Mouse (Mus musculus) kidney, embryonic 14.5 days (tissue): ENCODE data around the gene Polr2e. TPM values are rescaled to one million over a fixed set of nuclear protein-coding genes. Genes with fewer than 3 reads are reported as not detected.

ENCODE experiments used
- ATAC-seq: fragments of 200-750 bp; cut with Nextera tagmentation; 2 replicates; pipeline ENCODE4 v1.8.0; 2017; ENCODE audit warnings: moderate number of reproducible peaks, mild to moderate bottlenecking, moderate TSS enrichment, moderate library complexity; ENCODE audit not compliant: low FRiP score, low TSS enrichment
- H3K27ac ChIP-seq: fragments of 300-500 bp; sonication (generic); 2 replicates; pipeline ENCODE4 v1.5.1; 2014; ENCODE audit warnings: low read depth, mild to moderate bottlenecking, low read length, moderate library complexity, mixed read lengths
- H3K27me3 ChIP-seq: fragments of 300-500 bp; sonication (generic); 2 replicates; pipeline ENCODE4 v1.6.1; 2014; ENCODE audit warnings: mild to moderate bottlenecking, low read length; ENCODE audit not compliant: control insufficient read depth, insufficient read depth
- H3K36me3 ChIP-seq: fragments of 300-500 bp; sonication (generic); 2 replicates; pipeline ENCODE4 v1.6.1; 2014; ENCODE audit warnings: low read length, mixed read lengths; ENCODE audit not compliant: control insufficient read depth, insufficient read depth
- H3K4me1 ChIP-seq: fragments of 300-500 bp; sonication (generic); 2 replicates; pipeline ENCODE4 v1.6.1; 2014; ENCODE audit warnings: low read length, mixed read lengths; ENCODE audit not compliant: control insufficient read depth, insufficient read depth
- H3K4me2 ChIP-seq: fragments of 300-500 bp; sonication (generic); replicated peaks from 2 replicates; pipeline ENCODE4 v1.6.1; 2014; ENCODE audit warnings: low read depth, mild to moderate bottlenecking, low read length
- H3K4me3 ChIP-seq: fragments of 300-500 bp; sonication (generic); 2 replicates; pipeline ENCODE4 v1.5.1; 2014; ENCODE audit warnings: mild to moderate bottlenecking, low read length
- H3K9ac ChIP-seq: fragments of 300-500 bp; sonication (generic); 2 replicates; pipeline ENCODE4 v1.6.1; 2014; ENCODE audit warnings: low read depth, mild to moderate bottlenecking, low read length, moderate library complexity
- H3K9me3 ChIP-seq: fragments of 300-500 bp; sonication (generic); 2 replicates; pipeline ENCODE4 v1.6.1; 2016; ENCODE audit warnings: low read length; ENCODE audit not compliant: control insufficient read depth
- WGBS: fragments of 180-500 bp; shearing (Covaris S2); extraction: QIAGEN DNeasy Blood & Tissue Kit; methylation state at CpG from one replicate; pipeline ENCODE4 v1.1.7; 2014; 5-methylcytosine and 5-hydroxymethylcytosine counted together
- polyA plus RNA-seq: library from polyadenylated mRNA; unstranded; fragments of >200 nt; fragmentation: Nextera tagmentation; extraction: Ambion mirVana; gene quantifications from 2 replicates; pipeline ENCODE4 v1.2.1, GENCODE M21; 2014

Polr2e gene
- polyA plus RNA-seq, 1 experiment from 2014 or later, result 276 TPM

DNA sequence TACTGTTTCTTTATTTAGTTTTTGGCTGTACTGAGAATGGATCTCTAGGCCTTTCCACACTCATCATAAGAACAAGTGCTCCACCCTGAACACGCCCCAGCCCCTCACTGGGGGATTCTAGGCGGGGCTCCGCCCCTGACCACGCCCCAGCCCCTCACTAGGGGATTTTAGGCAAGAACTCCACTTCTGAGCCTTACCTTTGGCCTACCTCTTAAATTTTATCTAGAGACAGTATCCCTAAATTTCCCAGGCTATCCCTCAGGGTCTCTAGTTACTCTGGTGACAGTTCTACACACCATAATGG is 14.6 kb downstream of the Polr2e start:
- Histone ChIP-seq H3K9ac (no peak overlapping the region), H3K4me1 (peaks cover 3% of the 10 kb centered on the region; the same call in 1 of the 2 replicates), H3K4me3 (no peak overlapping the region), H3K27ac (no peak overlapping the region), H3K9me3 (no peaks in the 10 kb centered on the region), H3K27me3 (no peaks in the 10 kb centered on the region), H3K4me2 (no peak overlapping the region), H3K36me3 (peaks cover 3% of the 10 kb centered on the region; the same call in 1 of the 2 replicates)
- WGBS, result 71% methylated on average over 4 of the region's 4 CpGs
- ATAC-seq, result no peak

DNA sequence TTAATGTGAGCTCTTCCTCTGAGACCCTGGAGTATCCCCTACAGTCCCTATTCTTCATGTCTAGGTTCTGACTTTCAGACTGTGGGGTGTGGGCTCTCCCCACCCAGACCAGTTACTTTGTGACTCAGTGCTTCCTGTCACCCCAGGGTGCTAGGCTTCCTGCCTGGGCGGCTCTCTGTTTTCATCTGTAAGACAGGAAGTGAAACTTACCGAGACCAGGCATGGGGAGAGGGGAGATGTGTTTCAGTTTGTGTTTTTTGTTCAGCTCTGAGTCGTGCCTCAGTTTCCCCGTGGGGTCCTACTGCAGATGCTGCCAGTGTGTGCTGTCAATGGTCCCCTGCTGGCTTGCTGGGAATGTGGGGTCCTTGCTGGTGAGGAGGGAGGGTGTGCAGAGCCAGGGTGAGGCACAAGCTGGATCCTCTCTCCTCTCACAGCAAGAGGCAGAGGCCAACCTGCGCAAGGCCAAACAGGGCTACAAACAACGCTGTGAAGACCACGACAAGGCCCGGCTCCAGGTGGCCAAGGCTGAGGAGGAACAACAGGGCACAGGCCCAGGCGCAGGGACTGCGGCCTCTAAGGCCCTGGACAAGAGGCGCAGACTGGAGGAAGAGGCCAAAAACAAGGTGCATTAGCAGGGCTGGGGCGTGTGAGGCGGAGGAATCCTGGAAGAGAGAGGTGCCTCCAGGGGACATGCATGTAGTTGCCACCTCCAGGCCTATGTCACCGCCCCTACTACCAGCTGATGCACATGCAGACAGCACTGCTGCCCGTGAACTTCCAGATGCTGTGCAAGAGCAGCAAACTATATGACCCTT is 15.2 kb downstream of the Polr2e start:
- Histone ChIP-seq H3K27me3 (no peaks in the 10 kb centered on the region), H3K27ac (no peak overlapping the region), H3K4me3 (no peak overlapping the region), H3K36me3 (peaks cover 3% of the 10 kb centered on the region; the same call in 1 of the 2 replicates), H3K4me1 (peaks cover 8% of the 10 kb centered on the region), H3K9ac (no peak overlapping the region), H3K4me2 (no peak overlapping the region), H3K9me3 (no peaks in the 10 kb centered on the region)
- 79% methylated on average over 15 of the region's 15 CpGs for WGBS
- ATAC-seq, result no peak

DNA sequence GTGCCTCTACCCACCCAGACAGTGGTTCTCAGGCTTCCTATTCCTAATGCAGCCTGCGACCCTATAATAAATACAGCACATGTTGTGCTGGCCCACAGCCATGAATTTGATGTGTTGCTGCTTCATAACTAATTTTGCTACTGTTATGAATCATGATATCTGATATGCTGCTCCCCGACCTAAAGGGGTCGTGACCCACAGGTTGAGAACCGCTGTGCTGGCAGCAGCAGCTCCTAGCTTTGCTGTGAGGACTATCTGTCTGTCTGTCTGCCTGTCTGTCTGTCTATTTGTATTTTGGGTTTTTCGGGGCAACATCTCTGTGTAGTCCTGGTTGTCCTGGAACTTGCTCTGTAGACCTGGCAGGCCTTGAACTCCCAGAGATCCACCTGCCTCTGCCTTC is 15.8 kb downstream of the Polr2e start:
- peaks cover 3% of the 10 kb centered on the region; the same call in 1 of the 2 replicates for H3K36me3 ChIP-seq
- H3K9me3 ChIP-seq, result no peaks in the 10 kb centered on the region
- no peak overlapping the region for H3K27ac ChIP-seq
- no peaks in the 10 kb centered on the region for H3K27me3 ChIP-seq
- H3K4me3 ChIP-seq, result no peak overlapping the region
- peaks cover 15% of the 10 kb centered on the region for H3K4me1 ChIP-seq
- 86% methylated on average over 5 of the region's 5 CpGs for WGBS
- H3K4me2 ChIP-seq, result no peak overlapping the region
- no peak overlapping the region for H3K9ac ChIP-seq
- ATAC-seq, result no peak

DNA sequence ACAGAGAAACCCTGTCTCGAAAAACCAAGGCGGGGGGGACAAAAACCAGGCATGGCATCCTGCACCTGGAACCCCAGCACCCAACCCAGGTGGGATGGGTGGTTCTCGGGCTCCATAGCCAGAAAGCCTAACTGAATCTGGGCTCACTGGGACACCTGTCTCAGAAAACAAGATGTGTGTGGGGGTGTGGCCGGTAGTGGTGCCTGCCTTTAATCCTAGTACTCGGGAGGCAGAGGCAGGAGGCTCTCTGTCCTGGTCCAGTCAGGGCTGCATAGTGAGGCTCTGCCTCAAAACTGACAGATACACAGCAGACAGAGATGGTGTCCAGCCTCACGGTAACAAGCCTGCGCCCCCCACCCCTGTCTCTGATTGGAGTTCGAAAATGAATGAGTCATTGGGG is 16.8 kb downstream of the Polr2e start:
- Histone ChIP-seq H3K9ac (no peak overlapping the region), H3K4me2 (no peak overlapping the region), H3K36me3 (peaks cover 3% of the 10 kb centered on the region; the same call in 1 of the 2 replicates), H3K4me3 (no peak overlapping the region), H3K9me3 (no peaks in the 10 kb centered on the region), H3K27ac (no peak overlapping the region), H3K27me3 (no peaks in the 10 kb centered on the region), H3K4me1 (peaks cover 18% of the 10 kb centered on the region)
- no peak for ATAC-seq
- WGBS, result 93% methylated on average over 8 of the region's 8 CpGs

DNA sequence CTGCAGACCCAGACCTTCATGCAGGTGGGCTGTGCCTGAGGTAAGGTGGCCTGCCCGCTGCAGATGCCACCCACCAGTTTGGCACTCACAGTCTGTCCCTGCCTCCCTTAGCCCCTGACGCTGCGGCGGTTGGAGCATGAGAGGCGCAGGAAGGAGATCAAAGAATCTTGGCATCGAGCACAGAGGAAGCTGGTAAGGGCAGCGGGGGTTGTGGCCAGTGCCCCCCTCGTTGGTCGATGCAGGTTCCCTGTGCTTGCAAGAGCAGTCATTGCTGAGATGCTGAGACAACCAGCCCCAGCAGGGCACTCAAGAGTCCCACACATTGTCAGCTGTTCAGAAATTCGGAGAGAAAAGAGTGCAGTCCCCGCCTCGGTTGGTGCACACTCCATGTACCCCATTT is 17.4 kb downstream of the Polr2e start:
- H3K36me3 ChIP-seq, result peaks cover 3% of the 10 kb centered on the region; the same call in 1 of the 2 replicates
- no peak overlapping the region for H3K4me3 ChIP-seq
- ATAC-seq, result no peak
- 90% methylated on average over 12 of the region's 12 CpGs for WGBS
- H3K9me3 ChIP-seq, result no peaks in the 10 kb centered on the region
- H3K27ac ChIP-seq, result no peak overlapping the region
- no peak overlapping the region for H3K9ac ChIP-seq
- H3K4me2 ChIP-seq, result no peak overlapping the region
- peaks cover 18% of the 10 kb centered on the region for H3K4me1 ChIP-seq
- no peaks in the 10 kb centered on the region for H3K27me3 ChIP-seq

DNA sequence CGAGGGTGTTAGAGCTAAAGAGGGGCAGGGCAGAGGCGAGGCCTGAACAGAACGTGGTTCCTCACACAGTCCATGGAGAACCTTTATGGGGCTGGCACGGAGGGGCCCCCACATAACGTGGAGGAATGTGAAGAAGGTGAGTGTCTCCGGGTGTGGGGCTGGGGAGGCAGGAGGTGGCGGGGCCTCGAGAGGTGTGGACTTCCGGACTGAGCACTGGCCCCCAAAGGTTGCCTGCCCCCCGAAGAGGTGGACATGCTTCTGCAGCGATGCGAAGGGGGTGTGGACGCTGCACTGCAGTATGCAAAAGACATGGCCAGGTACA is 18.3 kb downstream of the Polr2e start:
- H3K9ac ChIP-seq, result no peak overlapping the region
- no peak for ATAC-seq
- WGBS, result 90% methylated on average over 13 of the region's 13 CpGs
- no peak overlapping the region for H3K27ac ChIP-seq
- H3K4me2 ChIP-seq, result no peak overlapping the region
- H3K27me3 ChIP-seq, result no peaks in the 10 kb centered on the region
- peaks cover 18% of the 10 kb centered on the region for H3K4me1 ChIP-seq
- H3K4me3 ChIP-seq, result no peak overlapping the region
- no peaks in the 10 kb centered on the region for H3K9me3 ChIP-seq
- H3K36me3 ChIP-seq, result 0 out of 2 replicates have a peak, but pooled peaks cover 1% of the 10 kb centered on the region

DNA sequence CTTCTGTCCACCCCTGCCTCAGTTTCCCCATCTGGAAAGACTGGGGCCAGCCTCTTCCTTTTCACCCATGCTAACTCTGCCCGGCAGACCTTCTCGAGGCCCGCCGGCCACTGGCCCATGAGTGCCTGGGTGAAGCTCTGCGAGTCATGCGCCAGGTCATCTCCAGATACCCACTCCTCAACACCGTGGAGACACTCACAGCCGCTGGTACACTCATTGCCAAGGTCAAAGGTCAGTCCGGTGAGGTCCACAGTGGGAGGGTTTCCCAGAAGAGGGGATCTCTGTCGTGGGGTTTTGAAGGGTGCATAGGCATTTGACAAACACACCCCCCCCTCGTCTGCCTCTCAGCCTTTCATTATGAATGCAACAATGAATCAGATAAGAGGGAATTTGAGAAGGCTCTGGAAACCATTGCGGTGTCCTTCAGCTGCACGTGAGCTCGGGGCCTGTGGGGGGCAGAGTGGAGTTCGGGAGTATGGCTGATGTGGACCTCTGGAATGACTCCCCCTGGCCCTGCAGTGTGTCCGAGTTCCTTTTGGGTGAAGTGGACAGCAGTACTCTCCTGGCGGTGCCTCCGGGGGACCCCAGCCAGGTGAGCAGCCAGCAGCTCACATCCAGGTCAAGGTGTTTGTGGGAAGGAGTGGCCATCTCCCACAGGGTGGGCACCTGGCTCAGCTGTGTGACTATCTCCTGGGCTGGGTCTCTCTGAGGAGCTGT is 18.8 kb downstream of the Polr2e start:
- peaks cover under 1% of the 10 kb centered on the region; the same call in 1 of the 2 replicates for H3K27me3 ChIP-seq
- no peak for ATAC-seq
- no peak overlapping the region for H3K27ac ChIP-seq
- no peaks in the 10 kb centered on the region for H3K36me3 ChIP-seq
- peak overlapping the region; percentile 47; the same call in 1 of the 2 replicates for H3K4me2 ChIP-seq
- no peak overlapping the region; the same call in 1 of the 2 replicates for H3K4me3 ChIP-seq
- peaks cover 18% of the 10 kb centered on the region for H3K4me1 ChIP-seq
- peak overlapping the region; percentile 59; the same call in 1 of the 2 replicates for H3K9ac ChIP-seq
- no peaks in the 10 kb centered on the region for H3K9me3 ChIP-seq
- 83% methylated on average over 18 of the region's 18 CpGs for WGBS

DNA sequence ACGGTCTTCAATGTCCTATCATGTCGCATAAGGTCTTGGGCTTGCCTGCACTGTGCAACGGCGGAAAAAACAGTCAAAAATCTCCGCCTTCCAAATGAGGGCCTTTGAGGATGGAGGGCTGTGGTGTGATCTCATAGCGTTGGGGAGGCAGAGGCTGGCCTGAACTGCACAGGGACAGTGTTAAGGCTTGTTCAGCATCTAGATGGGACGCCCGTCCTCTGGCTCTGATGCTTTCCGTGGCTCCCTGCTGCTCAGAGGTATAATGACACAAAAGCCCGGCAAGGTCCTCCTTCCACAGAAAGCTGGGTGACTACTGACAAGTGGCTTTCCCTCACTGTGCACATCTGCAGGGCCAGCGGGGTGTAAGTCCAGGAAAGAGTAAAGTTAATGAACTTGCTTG is 19.4 kb downstream of the Polr2e start:
- 23% methylated on average over 11 of the region's 11 CpGs for WGBS
- ATAC-seq, result no peak

More for the DNA sequence above, 19.4 kb downstream of the Polr2e start:
- H3K27ac ChIP-seq, result peak overlapping the region; percentile 6; the same call in 1 of the 2 replicates
- H3K9me3 ChIP-seq, result no peaks in the 10 kb centered on the region
- H3K4me2 ChIP-seq, result peak overlapping the region; percentile 47
- H3K36me3 ChIP-seq, result no peaks in the 10 kb centered on the region
- peaks cover 18% of the 10 kb centered on the region for H3K4me1 ChIP-seq
- H3K9ac ChIP-seq, result peak overlapping the region; percentile 59
- peaks cover 5% of the 10 kb centered on the region for H3K27me3 ChIP-seq
- peak overlapping the region; percentile 32 for H3K4me3 ChIP-seq
